Mouse (Mus musculus) midbrain, embryonic 13.5 days (tissue): Measurements from ENCODE around the gene Myl12a. TPM values are rescaled to one million over a fixed set of nuclear protein-coding genes. Genes with fewer than 3 reads are reported as not detected.

Experiments
- ATAC-seq: fragments of 200-750 bp; cut with Nextera tagmentation; 2 replicates; pipeline ENCODE4 v1.8.0; 2017; ENCODE audit warnings: mild to moderate bottlenecking, moderate TSS enrichment, moderate library complexity
- H3K27ac ChIP-seq: fragments of 300-500 bp; sonication (generic); 2 replicates; pipeline ENCODE4 v1.5.1; 2015; ENCODE audit warnings: inconsistent platforms, mild to moderate bottlenecking, moderate library complexity
- H3K27me3 ChIP-seq: fragments of 300-500 bp; sonication (generic); 2 replicates; pipeline ENCODE4 v1.6.1; 2015; ENCODE audit warnings: mild to moderate bottlenecking, inconsistent platforms
- H3K36me3 ChIP-seq: fragments of 300-500 bp; sonication (generic); 2 replicates; pipeline ENCODE4 v1.6.1; 2015; ENCODE audit warnings: mild to moderate bottlenecking, inconsistent platforms
- H3K4me1 ChIP-seq: fragments of 300-500 bp; sonication (generic); replicated peaks from 2 replicates; pipeline ENCODE4 v1.6.1; 2015; ENCODE audit warnings: inconsistent platforms
- H3K4me2 ChIP-seq: fragments of 300-500 bp; sonication (generic); replicated peaks from 2 replicates; pipeline ENCODE4 v1.6.1; 2015; ENCODE audit warnings: moderate library complexity, mild to moderate bottlenecking, inconsistent platforms
- H3K4me3 ChIP-seq: fragments of 300-500 bp; sonication (generic); replicated peaks from 2 replicates; pipeline ENCODE4 v1.5.1; 2015; ENCODE audit warnings: mild to moderate bottlenecking, inconsistent platforms
- H3K9ac ChIP-seq: fragments of 300-500 bp; sonication (generic); replicated peaks from 2 replicates; pipeline ENCODE4 v1.6.1; 2015; ENCODE audit warnings: mild to moderate bottlenecking, inconsistent platforms
- H3K9me3 ChIP-seq: fragments of 300-500 bp; sonication (generic); 2 replicates; pipeline ENCODE4 v1.6.1; 2016; ENCODE audit warnings: mild to moderate bottlenecking, inconsistent platforms
- WGBS: fragments of 180-500 bp; shearing (Covaris S2); methylation state at CpG from one replicate; pipeline ENCODE4 v1.1.7; 2015; 5-methylcytosine and 5-hydroxymethylcytosine counted together
- polyA plus RNA-seq: library from polyadenylated mRNA; unstranded; fragments of >200 nt; fragmentation: Nextera tagmentation; extraction: Ambion mirVana; gene quantifications from 2 replicates; pipeline ENCODE4 v1.2.1, GENCODE M21; 2015

Gene Myl12a
- polyA plus RNA-seq, 1 experiment from 2014 or later = 154 TPM

GRCm38 (mm10) chr17:70995551-70995950, 7.1 kb downstream of the Myl12a start:
- no peak overlapping the region for H3K4me2 ChIP-seq
- H3K9me3 ChIP-seq = no peaks in the 10 kb centered on the region
- 98% methylated on average over 6 of the region's 6 CpGs for WGBS
- H3K36me3 ChIP-seq = peaks cover 16% of the 10 kb centered on the region
- H3K4me1 ChIP-seq = peaks cover 13% of the 10 kb centered on the region
- H3K4me3 ChIP-seq = no peak overlapping the region
- ATAC-seq = no peak
- H3K9ac ChIP-seq = no peak overlapping the region
- H3K27me3 ChIP-seq = no peaks in the 10 kb centered on the region
- H3K27ac ChIP-seq = no peak overlapping the region

- WGBS = 92% methylated on average over 6 of the region's 6 CpGs
- Histone ChIP-seq H3K9me3 (no peaks in the 10 kb centered on the region), H3K36me3 (peaks cover 16% of the 10 kb centered on the region), H3K4me3 (no peak overlapping the region), H3K27ac (no peak overlapping the region), H3K4me1 (peaks cover 10% of the 10 kb centered on the region), H3K27me3 (no peaks in the 10 kb centered on the region), H3K4me2 (no peak overlapping the region), H3K9ac (no peak overlapping the region)
- ATAC-seq = no peak
These were observed 8.0 kb downstream of the Myl12a start for GRCm38 (mm10) chr17:70994671-70995070.

- no peaks in the 10 kb centered on the region for H3K27me3 ChIP-seq
- no peaks in the 10 kb centered on the region for H3K9me3 ChIP-seq
- WGBS = 68% methylated on average over 3 of the region's 3 CpGs
- H3K4me1 ChIP-seq = peaks cover 23% of the 10 kb centered on the region
- no peak overlapping the region for H3K4me2 ChIP-seq
- no peak overlapping the region for H3K9ac ChIP-seq
- no peak for ATAC-seq
- H3K36me3 ChIP-seq = peaks cover 17% of the 10 kb centered on the region
- H3K4me3 ChIP-seq = no peak overlapping the region
- H3K27ac ChIP-seq = no peak overlapping the region
These were observed 9.3 kb downstream of the Myl12a start for GRCm38 (mm10) chr17:70993385-70993807.

- H3K9me3 ChIP-seq = no peaks in the 10 kb centered on the region
- ATAC-seq = no peak
- 90% methylated on average over 9 of the region's 9 CpGs for WGBS
These were observed 10.0 kb downstream of the Myl12a start for GRCm38 (mm10) chr17:70992662-70993061.

GRCm38 (mm10) chr17:70991706-70992625, 10.7 kb downstream of the Myl12a start:
- Histone ChIP-seq H3K4me1 (peaks cover 30% of the 10 kb centered on the region), H3K4me3 (no peak overlapping the region), H3K27me3 (no peaks in the 10 kb centered on the region), H3K9ac (no peak overlapping the region), H3K9me3 (no peaks in the 10 kb centered on the region), H3K4me2 (no peak overlapping the region), H3K36me3 (peaks cover 18% of the 10 kb centered on the region), H3K27ac (no peak overlapping the region)
- no peak for ATAC-seq
- 89% methylated on average over 16 of the region's 16 CpGs for WGBS

More at GRCm38 (mm10) chr17:70992662-70993061, 10.0 kb downstream of the Myl12a start:
- Histone ChIP-seq H3K27me3 (no peaks in the 10 kb centered on the region), H3K36me3 (peaks cover 18% of the 10 kb centered on the region), H3K9ac (no peak overlapping the region), H3K27ac (no peak overlapping the region), H3K4me3 (no peak overlapping the region), H3K4me2 (no peak overlapping the region), H3K4me1 (peaks cover 30% of the 10 kb centered on the region)

- H3K4me3 ChIP-seq = peak overlapping the region; percentile 97
- H3K9me3 ChIP-seq = no peaks in the 10 kb centered on the region
- no peaks in the 10 kb centered on the region for H3K27me3 ChIP-seq
- peak; percentile 96 for ATAC-seq
- under 1% methylated on average over 70 of the region's 70 CpGs for WGBS
- H3K4me2 ChIP-seq = peak overlapping the region; percentile 78
- H3K4me1 ChIP-seq = peaks cover 30% of the 10 kb centered on the region
- peak overlapping the region; percentile 98 for H3K9ac ChIP-seq
- peaks cover 25% of the 10 kb centered on the region for H3K36me3 ChIP-seq
- H3K27ac ChIP-seq = peak overlapping the region; percentile 96
These were observed 12.0 kb downstream of the Myl12a start for GRCm38 (mm10) chr17:70990403-70991303.

GRCm38 (mm10) chr17:70989991-70990390, 12.7 kb downstream of the Myl12a start:
- H3K36me3 ChIP-seq = peaks cover 26% of the 10 kb centered on the region
- peaks cover 30% of the 10 kb centered on the region for H3K4me1 ChIP-seq
- H3K27ac ChIP-seq = peak overlapping the region; percentile 96
- peak overlapping the region; percentile 78 for H3K4me2 ChIP-seq
- no peaks in the 10 kb centered on the region for H3K9me3 ChIP-seq
- under 1% methylated on average over 24 of the region's 24 CpGs for WGBS
- peak; percentile 84 for ATAC-seq
- H3K27me3 ChIP-seq = no peaks in the 10 kb centered on the region
- H3K9ac ChIP-seq = peak overlapping the region; percentile 98
- H3K4me3 ChIP-seq = peak overlapping the region; percentile 97

GRCm38 (mm10) chr17:70989430-70989829, 13.2 kb downstream of the Myl12a start:
- 54% methylated on average over 8 of the region's 8 CpGs for WGBS
- peaks cover 21% of the 10 kb centered on the region for H3K36me3 ChIP-seq
- H3K4me1 ChIP-seq = peaks cover 30% of the 10 kb centered on the region
- H3K9me3 ChIP-seq = no peaks in the 10 kb centered on the region
- no peaks in the 10 kb centered on the region for H3K27me3 ChIP-seq
- H3K4me2 ChIP-seq = peak overlapping the region; percentile 78
- peak overlapping the region; percentile 96 for H3K27ac ChIP-seq
- ATAC-seq = no peak
- H3K9ac ChIP-seq = peak overlapping the region; percentile 98
- peak overlapping the region; percentile 97 for H3K4me3 ChIP-seq

- 88% methylated on average over 12 of the region's 12 CpGs for whole genome bisulfite sequencing
- no peak overlapping the region for H3K9ac ChIP-seq
- peaks cover 18% of the 10 kb centered on the region for H3K36me3 ChIP-seq
- no peaks in the 10 kb centered on the region for H3K27me3 ChIP-seq
- ATAC-seq = no peak
- H3K9me3 ChIP-seq = no peaks in the 10 kb centered on the region
- peak overlapping the region; percentile 97 for H3K4me3 ChIP-seq
- H3K4me2 ChIP-seq = peak overlapping the region; percentile 78; the same call in 1 of the 2 replicates
- no peak overlapping the region for H3K27ac ChIP-seq
- H3K4me1 ChIP-seq = peaks cover 30% of the 10 kb centered on the region
These were observed 14.3 kb downstream of the Myl12a start for GRCm38 (mm10) chr17:70988337-70988767.

GRCm38 (mm10) chr17:70986831-70987660, 15.6 kb downstream of the Myl12a start:
- no peaks in the 10 kb centered on the region for H3K9me3 ChIP-seq
- H3K4me2 ChIP-seq = no peak overlapping the region
- no peak overlapping the region for H3K9ac ChIP-seq
- peaks cover 30% of the 10 kb centered on the region for H3K4me1 ChIP-seq
- H3K27me3 ChIP-seq = no peaks in the 10 kb centered on the region
- 91% methylated on average over 15 of the region's 15 CpGs for WGBS
- no peak for ATAC-seq
- peaks cover 24% of the 10 kb centered on the region for H3K36me3 ChIP-seq
- H3K27ac ChIP-seq = no peak overlapping the region
- no peak overlapping the region for H3K4me3 ChIP-seq

- no peak overlapping the region for H3K9ac ChIP-seq
- peaks cover 25% of the 10 kb centered on the region for H3K4me1 ChIP-seq
- no peak for ATAC-seq
- peaks cover 31% of the 10 kb centered on the region for H3K36me3 ChIP-seq
- H3K27ac ChIP-seq = no peak overlapping the region
- WGBS = 96% methylated on average over 6 of the region's 6 CpGs
- H3K27me3 ChIP-seq = no peaks in the 10 kb centered on the region
- no peaks in the 10 kb centered on the region for H3K9me3 ChIP-seq
- H3K4me2 ChIP-seq = no peak overlapping the region
- H3K4me3 ChIP-seq = no peak overlapping the region
These were observed 16.3 kb downstream of the Myl12a start for GRCm38 (mm10) chr17:70986355-70986740.
